Mouse (Mus musculus) heart, adult 2 months (tissue): ENCODE data around the gene Crybb3. TPM values are rescaled to one million over a fixed set of nuclear protein-coding genes. Genes with fewer than 3 reads are reported as not detected.
A peak's percentile ranks its signal among the peaks of the same experiment; 100 is the strongest.

ENCODE experiments used
- DNase-seq, 2 experiments: peaks; one replicate each; pipeline ENCODE4 v3.0.0; 2021
- H3K27ac ChIP-seq: fragments of 200-600 bp; 2 replicates; pipeline ENCODE4 v1.8.1; 2022
- H3K27me3 ChIP-seq: fragments of 200-500 bp; 2 replicates; pipeline ENCODE4 v1.6.1; 2012; ENCODE audit warnings: mild to moderate bottlenecking, low read length, inconsistent platforms, mixed read lengths; ENCODE audit not compliant: control insufficient read depth, insufficient read depth
- H3K36me3 ChIP-seq: fragments of 200-500 bp; 2 replicates; pipeline ENCODE4 v1.6.1; 2012; ENCODE audit warnings: low read length, inconsistent platforms; ENCODE audit not compliant: control insufficient read depth, insufficient read depth
- H3K4me1 ChIP-seq: fragments of 200-500 bp; 2 replicates; pipeline ENCODE4 v1.6.1; 2011; ENCODE audit warnings: low read length; ENCODE audit not compliant: control insufficient read depth, insufficient read depth
- H3K4me3 ChIP-seq: fragments of 200-600 bp; 2 replicates; pipeline ENCODE4 v1.8.1; 2022
- H3K79me2 ChIP-seq: fragments of 200-500 bp; replicated peaks from 2 replicates; pipeline ENCODE4 v1.6.1; 2012; ENCODE audit warnings: mild to moderate bottlenecking, inconsistent platforms, low read length, moderate library complexity, mixed read lengths; ENCODE audit not compliant: control insufficient read depth, insufficient read depth
- H3K9ac ChIP-seq: fragments of 200-500 bp; 2 replicates; pipeline ENCODE4 v1.6.1; 2012; ENCODE audit warnings: low read depth, mild to moderate bottlenecking, control low read depth, inconsistent platforms, low read length, mixed read lengths
- CTCF ChIP-seq: fragments of 200-600 bp; IDR thresholded peaks from 2 replicates; pipeline ENCODE4 v1.8.1; 2022; ENCODE audit warnings: antibody characterized with exemption, mild to moderate bottlenecking, moderate library complexity
- EP300 ChIP-seq: fragments of 200-500 bp; IDR thresholded peaks from 2 replicates; pipeline ENCODE4 v1.6.1; 2011; ENCODE audit warnings: low read depth, low read length, control low read depth; ENCODE audit not compliant: insufficient read depth
- POLR2A ChIP-seq: fragments of 200-500 bp; IDR thresholded peaks from 2 replicates; pipeline ENCODE4 v1.6.1; 2011; ENCODE audit warnings: mild to moderate bottlenecking, low read depth, low read length, control low read depth; ENCODE audit not compliant: insufficient read depth
- WGBS: fragments of 180-500 bp; shearing (Covaris S2); methylation state at CpG from one replicate; pipeline ENCODE4 v1.1.7; 2018; 5-methylcytosine and 5-hydroxymethylcytosine counted together
- intact Hi-C: fragments of 180-260 bp; cut with DNase I; formaldehyde crosslinking; loops from one replicate; pipeline ENCODE4 v1.15.1; 2025
- polyA plus RNA-seq: library from polyadenylated mRNA; depleted of rRNA; stranded (reverse); fragments of >200 nt; gene quantifications from 2 replicates; pipeline ENCODE4 v1.2.3, GENCODE M21; 2012
- total RNA-seq, 2 experiments: library from RNA; stranded (reverse); gene quantifications; 2 replicates each; pipeline ENCODE4 v1.2.3; 2021

Gene Crybb3
- total and polyA plus RNA-seq, 3 experiments, result 0.68 to 4.2 (median 1.5) TPM

DNA sequence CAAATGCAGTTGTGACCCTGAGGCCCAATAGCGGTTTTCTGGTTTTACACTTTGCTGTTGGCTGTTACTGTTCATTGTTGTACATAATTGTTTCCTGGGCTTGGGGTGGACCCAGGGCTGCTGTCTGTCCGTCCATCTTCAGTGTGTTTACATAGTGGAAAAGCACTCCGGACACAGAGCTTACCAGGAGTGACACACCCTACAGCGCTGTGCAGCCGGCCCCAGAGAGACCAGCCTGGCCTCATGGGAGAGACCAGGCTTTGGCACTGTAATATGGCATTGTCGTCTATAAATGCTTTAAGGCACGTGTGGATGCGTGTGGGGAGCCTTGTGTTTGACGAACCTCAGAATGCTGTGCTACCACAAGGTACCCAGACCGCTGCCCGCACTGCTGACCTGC lies 19.0 kb upstream of the Crybb3 start:
- no peak for TF ChIP-seq CTCF
- TF ChIP-seq EP300, result no peak
- TF ChIP-seq POLR2A, result no peak
- H3K4me3 ChIP-seq, result no peak overlapping the region
- H3K4me1 ChIP-seq, result peaks cover 1% of the 10 kb centered on the region
- no peak overlapping the region for H3K27ac ChIP-seq
- intact Hi-C loops, result no loop called here
- WGBS, result 59% methylated on average over 11 of the region's 11 CpGs
- no peak overlapping the region for H3K9ac ChIP-seq
- no peaks in the 10 kb centered on the region for H3K36me3 ChIP-seq
- no peaks in the 10 kb centered on the region for H3K27me3 ChIP-seq
- DNase-seq, result no peak
- H3K79me2 ChIP-seq, result no peaks in the 10 kb centered on the region; the same call in 1 of the 2 replicates

DNA sequence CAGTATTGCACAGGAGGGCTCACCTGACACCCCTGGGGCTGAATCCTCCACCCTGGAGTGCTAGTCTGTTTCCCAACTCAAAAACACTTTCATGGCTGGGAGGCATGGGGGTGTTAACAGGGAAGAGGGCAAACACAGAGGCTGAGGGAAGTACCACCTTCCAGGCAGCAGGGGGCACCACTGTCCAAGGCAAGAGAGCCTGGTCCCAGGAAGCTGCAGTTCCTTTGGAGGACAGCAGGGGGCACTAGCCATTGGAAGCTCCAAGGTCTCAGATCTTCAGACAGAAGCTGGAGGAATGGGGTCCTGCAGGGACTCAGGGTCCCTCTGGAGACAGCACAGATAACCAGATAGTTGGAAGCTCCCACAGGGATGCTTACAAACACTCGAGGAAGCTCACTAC lies 18.2 kb upstream of the Crybb3 start:
- H3K4me3 ChIP-seq, result no peak overlapping the region
- H3K36me3 ChIP-seq, result no peaks in the 10 kb centered on the region
- DNase-seq, result peak; percentile 80 to 93
- intact Hi-C loops, result loop anchor here (1.0 kb wide), 3 partner anchors 56 to 127 kb away; partner anchors contain the start of gene Tmem211
- H3K27ac ChIP-seq, result no peak overlapping the region
- H3K27me3 ChIP-seq, result no peaks in the 10 kb centered on the region
- no peaks in the 10 kb centered on the region for H3K79me2 ChIP-seq
- peak; percentile 98 for TF ChIP-seq EP300
- TF ChIP-seq CTCF, result no peak; the same call in 1 of the 2 replicates
- peaks cover 1% of the 10 kb centered on the region; the same call in 1 of the 2 replicates for H3K4me1 ChIP-seq
- WGBS, result 14% methylated on average over 1 of the region's 1 CpGs
- no peak overlapping the region for H3K9ac ChIP-seq

DNA sequence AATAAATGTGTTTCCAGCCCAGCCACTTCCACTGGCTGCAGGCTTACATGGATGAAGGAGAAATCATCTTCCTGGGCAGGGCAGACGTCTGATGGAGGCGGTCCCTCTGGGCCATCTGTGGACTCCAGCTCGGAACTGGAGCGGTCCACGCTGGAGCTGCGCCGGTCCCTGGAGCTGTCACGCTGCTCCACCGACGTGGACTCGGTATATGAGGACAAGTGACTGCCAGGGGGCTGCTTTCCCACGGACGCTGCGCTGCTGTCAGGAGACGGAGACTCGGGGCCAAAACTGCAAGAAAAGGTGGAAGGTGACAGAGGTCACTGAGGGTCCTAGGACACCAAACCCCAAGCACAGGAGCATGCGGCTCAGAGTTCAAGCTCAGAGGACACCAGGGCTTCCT lies 16.2 kb upstream of the Crybb3 start:
- Histone ChIP-seq H3K4me3 (no peak overlapping the region), H3K9ac (no peak overlapping the region), H3K27me3 (no peaks in the 10 kb centered on the region), H3K79me2 (no peaks in the 10 kb centered on the region), H3K4me1 (0 out of 2 replicates have a peak, but pooled peaks cover 1% of the 10 kb centered on the region), H3K36me3 (no peaks in the 10 kb centered on the region), H3K27ac (no peak overlapping the region)
- DNase-seq, result no peak
- TF ChIP-seq CTCF, result no peak
- no peak for TF ChIP-seq POLR2A
- no peak for TF ChIP-seq EP300
- intact Hi-C loops, result no loop called here
- 90% methylated on average over 17 of the region's 17 CpGs for WGBS

DNA sequence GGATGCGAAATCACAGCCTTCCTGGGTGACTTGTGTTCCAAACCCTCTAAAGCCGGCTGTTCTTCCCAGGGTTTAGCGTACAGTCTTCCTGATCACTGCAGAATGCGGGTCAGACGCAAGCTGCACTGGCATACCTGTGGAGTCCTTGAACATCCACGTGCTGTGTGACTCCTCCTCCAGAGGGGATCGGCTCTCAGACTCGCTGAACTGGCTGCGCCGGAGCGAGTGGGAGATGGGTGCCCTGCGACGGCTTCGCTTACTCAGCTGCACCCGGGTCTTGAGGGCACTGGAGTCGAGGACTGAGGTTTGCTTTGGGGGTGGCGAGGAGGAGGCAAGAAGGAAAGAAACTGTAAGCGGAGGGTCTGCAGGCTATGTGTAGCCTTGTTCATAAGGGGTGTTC lies 14.1 kb upstream of the Crybb3 start:
- 93% methylated on average over 18 of the region's 18 CpGs for WGBS
- no peak overlapping the region for H3K27ac ChIP-seq
- TF ChIP-seq POLR2A (no peak), CTCF (no peak), EP300 (no peak)
- no peaks in the 10 kb centered on the region for H3K27me3 ChIP-seq
- H3K9ac ChIP-seq, result no peak overlapping the region
- DNase-seq, result no peak
- no peaks in the 10 kb centered on the region for H3K79me2 ChIP-seq
- H3K4me3 ChIP-seq, result no peak overlapping the region
- no peaks in the 10 kb centered on the region for H3K4me1 ChIP-seq
- intact Hi-C loops, result no loop called here
- H3K36me3 ChIP-seq, result no peaks in the 10 kb centered on the region

DNA sequence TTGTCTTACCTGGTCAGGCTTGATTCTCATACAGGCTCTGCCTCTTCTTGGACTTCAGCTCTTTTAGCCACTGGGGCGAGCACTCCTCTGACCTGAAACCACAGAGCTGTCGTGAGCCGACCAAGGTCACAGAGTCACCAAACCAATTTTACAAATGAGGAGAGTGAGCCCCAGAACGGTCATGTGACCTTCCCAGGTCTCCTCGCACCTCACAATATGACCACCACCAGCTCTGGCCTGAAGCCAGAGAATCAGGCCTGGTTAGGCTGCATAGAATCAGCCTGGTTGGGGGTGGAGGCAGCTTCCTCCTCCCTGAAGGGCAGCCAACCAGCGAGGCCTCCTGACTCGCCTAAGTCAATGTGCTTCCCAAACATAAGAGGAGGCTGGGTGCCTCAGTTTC lies 11.0 kb upstream of the Crybb3 start:
- Histone ChIP-seq H3K27me3 (no peaks in the 10 kb centered on the region), H3K27ac (no peak overlapping the region), H3K79me2 (no peaks in the 10 kb centered on the region), H3K9ac (no peak overlapping the region), H3K4me1 (no peaks in the 10 kb centered on the region), H3K36me3 (no peaks in the 10 kb centered on the region), H3K4me3 (no peak overlapping the region)
- intact Hi-C loops, result no loop called here
- 75% methylated on average over 7 of the region's 7 CpGs for WGBS
- no peak for TF ChIP-seq EP300
- no peak for TF ChIP-seq CTCF
- TF ChIP-seq POLR2A, result no peak
- DNase-seq, result no peak

DNA sequence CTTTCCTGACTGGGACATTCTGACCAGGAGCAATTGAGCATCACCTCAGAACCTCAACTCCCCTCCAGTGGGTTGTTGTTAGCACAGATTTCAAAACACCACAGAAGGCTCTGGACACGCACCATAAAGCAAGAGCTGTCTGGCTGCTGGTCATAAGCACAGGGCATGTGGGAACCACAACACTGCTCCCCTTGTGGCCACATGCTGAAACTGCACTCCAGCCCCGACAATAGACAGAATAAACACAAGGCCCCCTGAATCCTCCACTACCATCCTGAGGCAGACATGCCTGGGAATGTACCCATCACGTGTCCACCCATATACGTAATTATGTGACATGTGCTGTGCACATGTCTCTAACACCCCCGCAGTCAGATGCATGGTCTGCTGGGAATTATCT lies 9.8 kb upstream of the Crybb3 start:
- 64% methylated on average over 5 of the region's 5 CpGs for WGBS
- Histone ChIP-seq H3K36me3 (no peaks in the 10 kb centered on the region), H3K79me2 (no peaks in the 10 kb centered on the region), H3K27ac (no peak overlapping the region), H3K27me3 (no peaks in the 10 kb centered on the region), H3K4me1 (no peaks in the 10 kb centered on the region), H3K9ac (no peak overlapping the region), H3K4me3 (no peak overlapping the region)
- no peak for DNase-seq
- TF ChIP-seq EP300 (no peak), CTCF (peak; percentile 83), POLR2A (no peak)
- intact Hi-C loops, result no loop called here

DNA sequence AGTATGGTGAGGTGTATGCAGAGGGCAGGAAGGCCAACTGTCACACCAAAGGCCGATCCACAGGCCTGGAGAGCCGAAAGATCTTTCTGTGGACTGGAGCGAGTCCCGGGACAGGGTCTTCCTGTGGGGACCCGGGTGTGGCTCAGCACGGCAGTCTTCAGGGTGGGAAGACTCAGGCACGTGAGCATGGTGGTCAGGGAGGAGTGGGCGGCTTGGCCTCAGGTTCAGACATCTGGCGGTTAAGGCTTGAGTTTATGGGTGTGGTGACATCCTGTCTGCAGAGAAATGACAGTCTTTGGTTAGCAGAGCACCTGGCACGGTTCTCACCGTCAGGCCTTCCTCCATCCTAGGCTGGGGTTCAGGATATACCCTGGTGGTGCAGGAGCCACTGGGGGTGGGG lies 9.4 kb upstream of the Crybb3 start:
- intact Hi-C loops, result no loop called here
- no peak overlapping the region for H3K9ac ChIP-seq
- no peaks in the 10 kb centered on the region for H3K27me3 ChIP-seq
- DNase-seq, result no peak
- no peaks in the 10 kb centered on the region for H3K79me2 ChIP-seq
- no peak overlapping the region for H3K4me3 ChIP-seq
- no peaks in the 10 kb centered on the region for H3K4me1 ChIP-seq
- no peak overlapping the region for H3K27ac ChIP-seq
- WGBS, result 57% methylated on average over 11 of the region's 11 CpGs
- TF ChIP-seq POLR2A (no peak), CTCF (no peak), EP300 (no peak)
- no peaks in the 10 kb centered on the region for H3K36me3 ChIP-seq
